In the genomic region with DNA sequence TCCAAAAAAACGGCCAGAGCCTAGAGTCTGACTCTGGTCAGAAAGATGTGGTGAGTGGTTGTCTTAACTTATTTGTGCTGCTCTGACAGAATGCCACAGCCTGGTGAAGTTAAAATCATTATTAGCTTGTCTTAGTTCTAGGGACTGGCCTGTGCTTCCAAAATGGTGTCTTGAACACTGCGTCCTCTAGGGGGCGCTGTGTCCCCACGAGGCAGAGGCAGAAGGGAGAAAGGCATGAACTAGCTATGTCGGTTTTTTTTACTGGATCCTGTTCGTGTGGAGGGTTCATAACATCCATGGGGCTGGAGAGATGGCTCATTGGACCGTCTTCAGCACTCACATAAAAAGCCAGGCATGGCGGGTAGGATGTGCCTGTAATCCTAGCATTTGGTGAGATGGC, we compare ENCODE assay signal across 9 mouse cellular contexts. TPM values are rescaled to one million over a fixed set of nuclear protein-coding genes. Genes with fewer than 3 reads are reported as not detected.
DNase-seq lines count a peak whose midpoint lies in the region; ATAC-seq and TF ChIP-seq lines count a peak whose summit lies in the region.
"Had no signal": no experiment of that assay in that cellular context is flagged by ENCODE, and none has a peak within 500 bp of the region (broad histone marks: within the 10 kb centered on the region; RNA-seq: fewer than 3 reads in every experiment).

No protein-coding gene starts in this region.

- intact Hi-C loops in left cerebral cortex, postnatal 4 days (cut with DNase I): no loop called here

- DNase-seq in hindbrain, embryonic 10.5 days (ENCODE audit: low spot score): peak; percentile 59
- DNase-seq in CD4-positive helper T cell, adult 2 months (ENCODE audit: low read depth, low spot score): peak; percentile 38
- DNase-seq in adipocyte (ENCODE audit: low spot score): peak; percentile 82
- DNase-seq in left cerebral cortex, postnatal 4 days: peak; percentile 50

- TF ChIP-seq POLR2A in olfactory bulb, adult 2 months (IDR thresholded peaks at IDR 0.05; ENCODE audit: insufficient read depth, low read depth, low read length): no peak

- no peak overlapping the region for H3K9ac ChIP-seq in hindbrain, embryonic 12.5 days
- H3K9ac ChIP-seq: lung, embryonic 15.5 days had no signal

- 29% methylated on average over 8 of the region's 8 CpGs for WGBS in hindbrain, embryonic 10.5 days
- 27% methylated on average over 8 of the region's 8 CpGs for WGBS in hindbrain, embryonic 12.5 days
- WGBS in olfactory bulb, adult 2 months: 36% methylated on average over 8 of the region's 8 CpGs

- no peaks in the 10 kb centered on the region for H3K36me3 ChIP-seq in hindbrain, embryonic 10.5 days
- no peaks in the 10 kb centered on the region for H3K36me3 ChIP-seq in hindbrain, embryonic 12.5 days
- H3K36me3 ChIP-seq: lung, embryonic 15.5 days had no signal

- no peak overlapping the region for H3K27ac ChIP-seq in hindbrain, embryonic 10.5 days
- H3K27ac ChIP-seq in hindbrain, embryonic 12.5 days: no peak overlapping the region
- no peak overlapping the region for H3K27ac ChIP-seq in olfactory bulb, adult 2 months (ENCODE audit: insufficient read depth, low read depth, low read length)
- H3K27ac ChIP-seq: lung, embryonic 15.5 days had no signal

- H3K4me3 ChIP-seq in hindbrain, embryonic 10.5 days: no peak overlapping the region
- H3K4me3 ChIP-seq in hindbrain, embryonic 12.5 days: no peak overlapping the region
- H3K4me3 ChIP-seq in olfactory bulb, adult 2 months (ENCODE audit: insufficient read depth, low read depth, low read length): no peak overlapping the region
- H3K4me3 ChIP-seq: lung, embryonic 15.5 days had no signal

- H3K4me1 ChIP-seq in hindbrain, embryonic 10.5 days (replicated peaks): peaks cover 4% of the 10 kb centered on the region; the same call in 1 of the 2 replicates
- H3K4me1 ChIP-seq in hindbrain, embryonic 12.5 days: no peaks in the 10 kb centered on the region
- no peaks in the 10 kb centered on the region for H3K4me1 ChIP-seq in olfactory bulb, adult 2 months (ENCODE audit: control insufficient read depth, insufficient read depth, low read length)

- no peaks in the 10 kb centered on the region for H3K27me3 ChIP-seq in hindbrain, embryonic 10.5 days (ENCODE audit: insufficient read depth, poor library complexity, severe bottlenecking)
- no peaks in the 10 kb centered on the region for H3K27me3 ChIP-seq in hindbrain, embryonic 12.5 days
- H3K27me3 ChIP-seq: lung, embryonic 15.5 days had no signal

- H3K4me2 ChIP-seq in hindbrain, embryonic 12.5 days (replicated peaks): no peak overlapping the region
- H3K4me2 ChIP-seq: lung, embryonic 15.5 days had no signal

- 0 out of 2 replicates have a peak, but pooled peaks have one; percentile 40 for TF ChIP-seq CTCF in olfactory bulb, adult 2 months (IDR thresholded peaks at IDR 0.05; ENCODE audit: insufficient read depth, low read depth, low read length)

- no peaks in the 10 kb centered on the region for H3K9me3 ChIP-seq in hindbrain, embryonic 10.5 days
- H3K9me3 ChIP-seq in hindbrain, embryonic 12.5 days (replicated peaks): no peaks in the 10 kb centered on the region
- H3K9me3 ChIP-seq: lung, embryonic 15.5 days had no signal

- ATAC-seq in hindbrain, embryonic 12.5 days (ENCODE audit: low FRiP score): no peak
- peak; percentile 67 for ATAC-seq in erythroid progenitor cell, adult 5-6 weeks (replicated peaks; ENCODE audit: low FRiP score, poor library complexity, severe bottlenecking)
- ATAC-seq in monocyte, adult 5-6 weeks (replicated peaks; ENCODE audit: insufficient number of reproducible peaks, low FRiP score, low TSS enrichment, poor library complexity, severe bottlenecking): no peak

RNA-seq across cellular contexts. Expression of a gene that starts 3.0 kb away (rescaled TPM):
- 0.16 TPM in 1 of 2 replicates, not detected in the other for polyA plus RNA-seq in hindbrain, embryonic 10.5 days (2016; fragmentation: Nextera tagmentation; extraction: Ambion mirVana)
- not detected in 2 replicates for polyA plus RNA-seq in hindbrain, embryonic 12.5 days (2016; fragmentation: Nextera tagmentation; extraction: Ambion mirVana)
- not detected in 2 replicates for total RNA-seq in erythroid progenitor cell, adult 5-6 weeks (2015; ENCODE audit: low replicate concordance)
- total RNA-seq in erythroid progenitor cell, adult 5-6 weeks (2017; ENCODE audit: low replicate concordance): not detected in 2 replicates
- not detected for total RNA-seq in left cerebral cortex, postnatal 4 days (2021)
- not detected in 2 replicates for polyA plus RNA-seq in olfactory bulb, adult 2 months (2012; ENCODE audit: insufficient read depth, insufficient read length, low replicate concordance, missing spikeins)
- not detected in 3 replicates for total RNA-seq in monocyte, adult 5-6 weeks (2017)
- polyA plus RNA-seq: lung, embryonic 15.5 days had no signal

RNA-seq across cellular contexts. Expression of a gene that starts 53.0 kb away (rescaled TPM):
- 24.8 and 41.7 TPM in 2 replicates for polyA plus RNA-seq in hindbrain, embryonic 10.5 days (2016; fragmentation: Nextera tagmentation; extraction: Ambion mirVana)
- 19.6 and 21.8 TPM in 2 replicates for polyA plus RNA-seq in hindbrain, embryonic 12.5 days (2016; fragmentation: Nextera tagmentation; extraction: Ambion mirVana)
- total RNA-seq in erythroid progenitor cell, adult 5-6 weeks (2015; ENCODE audit: low replicate concordance): 90.5 and 94.3 TPM in 2 replicates
- total RNA-seq in erythroid progenitor cell, adult 5-6 weeks (2017; ENCODE audit: low replicate concordance): 234 and 281 TPM in 2 replicates
- total RNA-seq in left cerebral cortex, postnatal 4 days (2021): 1 to 10 TPM; 7.9 to 8.0 TPM
- not detected in 2 replicates for polyA plus RNA-seq in olfactory bulb, adult 2 months (2012; ENCODE audit: insufficient read depth, insufficient read length, low replicate concordance, missing spikeins)
- total RNA-seq in monocyte, adult 5-6 weeks (2017): 3.4 to 10.1 TPM (median 7.4 TPM) in 3 replicates

RNA-seq across cellular contexts. Expression of a gene that starts 53.3 kb away (rescaled TPM):
- polyA plus RNA-seq in hindbrain, embryonic 10.5 days (2016; fragmentation: Nextera tagmentation; extraction: Ambion mirVana): 959 and 1,179 TPM in 2 replicates
- polyA plus RNA-seq in hindbrain, embryonic 12.5 days (2016; fragmentation: Nextera tagmentation; extraction: Ambion mirVana): 811 and 819 TPM in 2 replicates
- 955 and 1,003 TPM in 2 replicates for total RNA-seq in erythroid progenitor cell, adult 5-6 weeks (2015; ENCODE audit: low replicate concordance)
- total RNA-seq in erythroid progenitor cell, adult 5-6 weeks (2017; ENCODE audit: low replicate concordance): 556 and 679 TPM in 2 replicates
- 100 to 1,000 TPM; 735 to 744 TPM for total RNA-seq in left cerebral cortex, postnatal 4 days (2021)
- 468 TPM in 1 of 2 replicates, not detected in the other for polyA plus RNA-seq in olfactory bulb, adult 2 months (2012; ENCODE audit: insufficient read depth, insufficient read length, low replicate concordance, missing spikeins)
- total RNA-seq in monocyte, adult 5-6 weeks (2017): 1,464 to 1,635 TPM (median 1,516 TPM) in 3 replicates

RNA-seq across cellular contexts. Expression of a gene that starts 59.2 kb away (rescaled TPM):
- 38.3 and 39.8 TPM in 2 replicates for polyA plus RNA-seq in hindbrain, embryonic 10.5 days (2016; fragmentation: Nextera tagmentation; extraction: Ambion mirVana)
- polyA plus RNA-seq in hindbrain, embryonic 12.5 days (2016; fragmentation: Nextera tagmentation; extraction: Ambion mirVana): 32.2 and 36.2 TPM in 2 replicates
- 7.9 and 20.5 TPM in 2 replicates for total RNA-seq in erythroid progenitor cell, adult 5-6 weeks (2015; ENCODE audit: low replicate concordance)
- 10.8 and 15.1 TPM in 2 replicates for total RNA-seq in erythroid progenitor cell, adult 5-6 weeks (2017; ENCODE audit: low replicate concordance)
- total RNA-seq in left cerebral cortex, postnatal 4 days (2021): 10 to 100 TPM; 18.3 to 18.8 TPM
- not detected in 2 replicates for polyA plus RNA-seq in olfactory bulb, adult 2 months (2012; ENCODE audit: insufficient read depth, insufficient read length, low replicate concordance, missing spikeins)
- 54.0 to 73.0 TPM (median 66.9 TPM) in 3 replicates for total RNA-seq in monocyte, adult 5-6 weeks (2017)
